Mouse (Mus musculus) neural tube, embryonic 11.5 days (tissue): ENCODE measurements around the gene Trim54. TPM values are rescaled to one million over a fixed set of nuclear protein-coding genes. Genes with fewer than 3 reads are reported as not detected.

Source experiments
- ATAC-seq: fragments of 200-750 bp; cut with Nextera tagmentation; 2 replicates; pipeline ENCODE4 v1.8.0; 2017; ENCODE audit warnings: moderate number of reproducible peaks, mild to moderate bottlenecking, moderate TSS enrichment, moderate library complexity; ENCODE audit not compliant: insufficient read depth, low FRiP score, low TSS enrichment
- DNase-seq: peaks from one replicate; pipeline ENCODE4 v3.0.0-alpha.2; 2015; ENCODE audit warnings: low spot score
- H3K27ac ChIP-seq: fragments of 300-500 bp; sonication (generic); 2 replicates; pipeline ENCODE4 v1.5.1; 2014; ENCODE audit warnings: low read depth, mild to moderate bottlenecking, low read length
- H3K27me3 ChIP-seq: fragments of 300-500 bp; sonication (generic); 2 replicates; pipeline ENCODE4 v1.6.1; 2014; ENCODE audit warnings: mild to moderate bottlenecking, low read length, mixed read lengths; ENCODE audit not compliant: control insufficient read depth, insufficient read depth
- H3K36me3 ChIP-seq: fragments of 300-500 bp; sonication (generic); 2 replicates; pipeline ENCODE4 v1.6.1; 2014; ENCODE audit warnings: mild to moderate bottlenecking, low read length, moderate library complexity, mixed read lengths; ENCODE audit not compliant: control insufficient read depth, insufficient read depth
- H3K4me1 ChIP-seq: fragments of 300-500 bp; sonication (generic); 2 replicates; pipeline ENCODE4 v1.6.1; 2014; ENCODE audit warnings: low read length, mixed read lengths; ENCODE audit not compliant: control insufficient read depth, insufficient read depth
- H3K4me2 ChIP-seq: fragments of 300-500 bp; sonication (generic); 2 replicates; pipeline ENCODE4 v1.6.1; 2014; ENCODE audit warnings: low read depth, mild to moderate bottlenecking, moderate library complexity
- H3K4me3 ChIP-seq: fragments of 300-500 bp; sonication (generic); 2 replicates; pipeline ENCODE4 v1.5.1; 2014; ENCODE audit warnings: low read depth, low read length
- H3K9ac ChIP-seq: fragments of 300-500 bp; sonication (generic); 2 replicates; pipeline ENCODE4 v1.6.1; 2014; ENCODE audit warnings: mild to moderate bottlenecking, low read length
- H3K9me3 ChIP-seq: fragments of 300-500 bp; sonication (generic); 2 replicates; pipeline ENCODE4 v1.6.1; 2016; ENCODE audit warnings: low read length; ENCODE audit not compliant: control insufficient read depth
- WGBS: fragments of 180-500 bp; shearing (Covaris S2); extraction: QIAGEN DNeasy Blood & Tissue Kit; methylation state at CpG from one replicate; pipeline ENCODE4 v1.1.7; 2014; 5-methylcytosine and 5-hydroxymethylcytosine counted together
- polyA plus RNA-seq: library from polyadenylated mRNA; unstranded; fragments of >200 nt; fragmentation: Nextera tagmentation; extraction: Ambion mirVana; gene quantifications from 2 replicates; pipeline ENCODE4 v1.2.1, GENCODE M21; 2014

Gene Trim54
- polyA plus RNA-seq, 1 experiment from 2014 or later, result 0.81 TPM

DNA sequence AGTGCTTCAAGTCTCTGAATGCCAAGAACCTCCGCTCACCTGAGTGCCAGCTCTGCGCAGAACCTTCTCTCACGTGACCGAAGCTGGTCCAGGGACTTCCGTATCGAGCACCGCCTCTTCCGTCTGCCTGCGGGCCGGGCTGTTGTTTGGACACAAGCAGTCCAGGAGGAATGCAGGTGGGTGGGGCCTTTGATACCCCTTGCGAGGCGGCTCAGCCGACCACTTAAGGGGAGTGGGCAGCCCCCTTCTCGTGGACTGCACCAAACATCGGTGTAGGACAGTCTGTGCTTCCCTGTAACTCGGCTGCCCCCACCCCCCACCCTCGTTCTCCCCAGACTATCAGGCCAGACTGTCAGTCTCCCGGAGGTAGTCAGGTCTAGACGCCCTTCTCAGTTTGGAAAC is 37.6 kb downstream of the Trim54 start, which contains the start of gene Mpv17:
Mpv17 (minus strand) TSS at position 100 of the 402 bp plus-strand sequence.
- peak; percentile 94 for ATAC-seq
- DNase-seq, result peak; percentile 83
- H3K9ac ChIP-seq, result peak within 1 kb of the TSS; percentile 65
- H3K9me3 ChIP-seq, result no peaks in the 10 kb centered on the region
- peaks cover 4% of the 10 kb centered on the region for H3K4me1 ChIP-seq
- H3K27me3 ChIP-seq, result no peaks in the 10 kb centered on the region
- peak within 1 kb of the TSS; percentile 84 for H3K4me2 ChIP-seq
- under 1% methylated on average over 19 of the region's 19 CpGs for WGBS
- peak within 1 kb of the TSS; percentile 53 for H3K4me3 ChIP-seq
- no peak within 1 kb of the TSS; the same call in 1 of the 2 replicates for H3K27ac ChIP-seq
- peaks cover 13% of the 10 kb centered on the region for H3K36me3 ChIP-seq

DNA sequence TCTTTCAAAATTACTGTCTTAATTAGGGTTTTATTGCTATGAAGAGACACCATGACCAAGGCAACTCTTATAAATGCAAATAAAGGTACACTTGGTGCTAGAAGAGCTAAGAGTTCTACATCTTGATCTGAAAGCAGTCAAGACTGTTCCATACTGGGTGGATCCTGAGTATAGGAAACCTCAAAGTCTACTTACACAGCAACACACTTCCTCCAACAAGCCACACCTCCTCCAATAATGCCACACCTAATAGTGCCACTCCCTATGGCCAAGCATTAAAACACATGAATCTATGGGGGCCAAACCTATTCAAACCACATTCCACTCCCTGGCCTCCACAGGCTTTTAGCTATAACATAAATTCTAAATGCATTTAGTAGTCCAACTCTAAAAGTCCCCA is 46.0 kb downstream of the Trim54 start:
- Histone ChIP-seq H3K36me3 (peaks cover 34% of the 10 kb centered on the region), H3K4me1 (no peaks in the 10 kb centered on the region), H3K9ac (no peak overlapping the region), H3K4me2 (no peak overlapping the region), H3K4me3 (no peak overlapping the region), H3K27ac (no peak overlapping the region), H3K27me3 (no peaks in the 10 kb centered on the region), H3K9me3 (no peaks in the 10 kb centered on the region)
- no peak for DNase-seq
- ATAC-seq, result no peak

DNA sequence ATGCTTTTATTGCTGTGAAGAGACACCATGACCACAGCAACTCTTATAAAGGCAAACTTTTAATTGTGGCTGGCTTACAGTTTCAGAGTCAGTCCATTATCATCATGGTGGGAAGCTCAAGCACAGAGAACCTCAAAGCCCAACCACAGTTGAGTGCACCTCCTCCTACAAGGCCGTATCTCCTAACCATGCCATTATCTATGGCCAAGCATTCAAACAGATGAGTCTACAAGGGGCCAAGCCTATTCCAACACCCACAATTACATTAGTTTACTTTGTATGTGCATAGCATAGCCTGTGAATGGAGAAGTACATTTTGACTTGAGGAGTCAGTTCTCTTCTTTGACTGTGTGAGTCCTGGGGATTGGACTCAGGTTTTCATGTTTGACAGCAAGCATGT is 48.4 kb downstream of the Trim54 start:
- Histone ChIP-seq H3K27me3 (no peaks in the 10 kb centered on the region), H3K4me1 (no peaks in the 10 kb centered on the region), H3K9ac (no peak overlapping the region), H3K4me2 (no peak overlapping the region), H3K9me3 (no peaks in the 10 kb centered on the region), H3K4me3 (no peak overlapping the region), H3K36me3 (peaks cover 35% of the 10 kb centered on the region), H3K27ac (no peak overlapping the region)
- WGBS, result 90% methylated on average over 1 of the region's 1 CpGs
- ATAC-seq (no peak), DNase-seq (no peak)

DNA sequence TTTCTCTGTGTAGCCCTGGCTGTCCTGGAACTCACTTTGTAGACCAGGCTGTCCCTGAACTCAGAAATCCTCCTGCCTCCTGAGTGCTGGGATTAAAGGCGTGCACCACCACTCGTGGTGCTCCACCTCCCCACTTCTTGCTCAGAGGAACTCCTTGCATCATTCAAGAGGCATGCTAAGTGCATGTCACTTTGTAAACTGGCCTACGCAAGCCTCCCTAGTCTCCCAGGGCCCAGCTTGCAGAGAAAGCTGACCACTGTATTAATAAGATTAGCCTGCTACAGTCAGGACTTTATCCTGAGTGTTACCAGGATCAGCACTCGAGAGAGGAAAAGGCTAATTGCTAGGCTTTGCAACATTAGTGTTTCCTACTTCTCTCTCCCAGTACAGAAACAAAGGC is 52.1 kb downstream of the Trim54 start:
- no peaks in the 10 kb centered on the region for H3K9me3 ChIP-seq
- 93% methylated on average over 4 of the region's 4 CpGs for WGBS
- no peak overlapping the region for H3K4me2 ChIP-seq
- H3K4me3 ChIP-seq, result no peak overlapping the region
- H3K4me1 ChIP-seq, result no peaks in the 10 kb centered on the region
- DNase-seq (no peak), ATAC-seq (no peak)
- H3K27me3 ChIP-seq, result no peaks in the 10 kb centered on the region
- no peak overlapping the region for H3K27ac ChIP-seq
- peaks cover 38% of the 10 kb centered on the region for H3K36me3 ChIP-seq
- H3K9ac ChIP-seq, result no peak overlapping the region

DNA sequence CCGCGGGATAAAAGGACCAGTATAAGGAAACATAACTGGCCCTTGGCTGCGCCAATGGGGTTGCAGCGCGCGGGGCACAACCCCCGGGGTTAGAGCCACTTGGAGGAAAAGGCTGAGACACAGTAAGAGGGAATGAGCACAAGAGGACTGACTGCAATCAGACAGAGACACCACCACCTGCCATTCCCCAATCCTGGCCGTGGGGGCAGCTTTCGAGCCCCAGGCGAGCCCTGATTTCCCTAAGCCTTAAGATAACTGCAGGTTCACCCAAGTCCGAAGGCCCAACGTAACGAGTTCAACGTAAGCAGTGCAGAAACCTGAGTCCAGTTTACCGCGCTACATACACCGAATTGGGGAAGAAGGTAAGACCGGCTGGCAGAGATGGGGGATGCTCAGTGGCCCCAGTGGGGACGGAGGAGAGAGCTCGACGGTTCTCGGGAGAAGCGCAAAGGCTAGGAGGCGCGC is 62.8 kb downstream of the Trim54 start:
- DNase-seq, result peak; percentile 55
- Histone ChIP-seq H3K27me3 (no peaks in the 10 kb centered on the region), H3K9me3 (no peaks in the 10 kb centered on the region), H3K4me1 (peaks cover 4% of the 10 kb centered on the region; the same call in 1 of the 2 replicates), H3K36me3 (no peaks in the 10 kb centered on the region), H3K27ac (peak overlapping the region; percentile 94), H3K4me2 (peak overlapping the region; percentile 71), H3K4me3 (peak overlapping the region; percentile 67), H3K9ac (peak overlapping the region; percentile 69)
- under 1% methylated on average over 25 of the region's 25 CpGs for WGBS
- ATAC-seq, result peak; percentile 67; the same call in 1 of the 2 replicates

DNA sequence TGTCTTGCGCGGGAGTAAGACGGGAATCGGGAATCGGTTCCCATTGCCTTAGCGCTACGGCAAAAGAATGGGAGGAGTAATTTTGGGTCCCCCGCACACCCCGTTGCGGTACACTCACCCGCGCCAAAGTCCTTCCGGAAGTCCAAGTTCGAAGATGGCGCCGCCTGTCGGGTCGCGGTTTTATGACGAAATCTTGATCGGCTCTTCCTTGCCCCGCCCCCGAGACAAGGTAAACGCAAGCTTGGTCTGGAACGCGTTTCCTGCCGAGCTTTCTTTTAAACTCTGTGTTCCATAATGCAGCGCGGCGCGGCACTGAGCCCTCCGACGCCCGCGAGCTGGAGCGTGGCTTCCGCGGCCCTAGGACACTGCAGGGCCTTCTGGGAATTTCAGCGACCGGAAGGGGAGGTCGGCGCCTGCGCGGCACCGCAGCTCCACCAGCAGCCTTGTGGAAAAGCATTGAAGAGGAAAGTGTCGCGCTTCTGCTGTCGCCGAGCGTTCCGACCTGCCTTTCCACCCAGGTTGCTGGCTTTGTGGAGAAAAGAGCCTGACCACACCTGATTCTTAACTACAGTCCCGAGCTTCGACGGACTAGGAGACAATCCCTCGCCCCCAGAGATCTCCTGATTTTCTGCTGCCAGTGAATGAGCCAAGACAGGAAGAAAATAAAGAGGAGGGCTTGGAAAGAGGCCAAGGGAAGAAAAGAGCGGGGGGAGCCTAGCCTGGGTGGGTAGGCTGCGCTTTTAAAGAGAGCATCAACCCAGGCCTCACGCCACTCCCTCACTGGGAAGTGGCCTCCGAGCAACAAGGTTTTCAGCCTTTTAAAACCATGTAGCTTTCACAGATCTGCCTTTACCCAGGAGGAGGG is 63.5 kb downstream of the Trim54 start, which contains the start of the genes Gm29609 and Gtf3c2:
Gm29609 (minus strand) TSS at position 146 of the 865 bp plus-strand sequence.
Gtf3c2 (minus strand) TSS at position 379 of the 865 bp plus-strand sequence.
- Histone ChIP-seq H3K4me1 (peaks cover 4% of the 10 kb centered on the region; the same call in 1 of the 2 replicates), H3K9me3 (no peaks in the 10 kb centered on the region), H3K4me3 (peak within 1 kb of the TSS; percentile 67), H3K4me2 (peak within 1 kb of the TSS; percentile 77), H3K36me3 (no peaks in the 10 kb centered on the region), H3K27ac (peak within 1 kb of the TSS; percentile 94), H3K27me3 (no peaks in the 10 kb centered on the region), H3K9ac (peak within 1 kb of the TSS; percentile 69)
- WGBS, result under 1% methylated on average over 59 of the region's 59 CpGs
- peak; percentile 95 for DNase-seq
- peak; percentile 92 for ATAC-seq

DNA sequence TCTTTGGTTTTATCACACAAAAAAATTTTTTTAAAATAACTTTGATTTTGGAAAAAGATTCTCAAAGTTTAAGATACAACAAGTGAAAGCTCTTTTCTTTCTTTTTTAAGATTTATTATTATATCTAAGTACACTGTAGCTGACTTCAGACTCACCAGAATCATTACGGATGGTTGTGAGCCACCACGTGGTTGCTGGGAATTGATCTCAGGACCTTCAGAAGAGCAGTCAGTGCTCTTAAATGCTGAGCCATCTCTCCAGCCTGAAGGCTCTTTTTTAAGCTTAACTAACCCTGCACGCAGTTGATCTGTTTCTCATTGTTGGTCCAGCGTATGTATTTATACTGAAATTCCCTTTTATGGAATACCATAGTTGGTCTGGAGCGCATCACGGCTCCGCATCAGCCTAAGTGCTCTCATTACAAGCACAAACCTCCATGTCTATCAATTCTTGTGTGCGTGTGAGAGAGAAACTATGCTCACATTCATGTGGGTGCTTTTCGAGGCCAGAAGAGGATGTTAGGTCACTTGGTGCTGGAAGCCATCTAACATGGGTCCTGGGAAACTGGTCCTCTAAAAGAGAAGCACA is 64.8 kb downstream of the Trim54 start:
- Histone ChIP-seq H3K4me2 (no peak overlapping the region), H3K4me1 (peaks cover 4% of the 10 kb centered on the region; the same call in 1 of the 2 replicates), H3K36me3 (no peaks in the 10 kb centered on the region), H3K9ac (no peak overlapping the region), H3K27me3 (no peaks in the 10 kb centered on the region), H3K27ac (no peak overlapping the region), H3K4me3 (no peak overlapping the region), H3K9me3 (no peaks in the 10 kb centered on the region)
- 93% methylated on average over 9 of the region's 9 CpGs for WGBS
- ATAC-seq, result no peak
- DNase-seq, result no peak

DNA sequence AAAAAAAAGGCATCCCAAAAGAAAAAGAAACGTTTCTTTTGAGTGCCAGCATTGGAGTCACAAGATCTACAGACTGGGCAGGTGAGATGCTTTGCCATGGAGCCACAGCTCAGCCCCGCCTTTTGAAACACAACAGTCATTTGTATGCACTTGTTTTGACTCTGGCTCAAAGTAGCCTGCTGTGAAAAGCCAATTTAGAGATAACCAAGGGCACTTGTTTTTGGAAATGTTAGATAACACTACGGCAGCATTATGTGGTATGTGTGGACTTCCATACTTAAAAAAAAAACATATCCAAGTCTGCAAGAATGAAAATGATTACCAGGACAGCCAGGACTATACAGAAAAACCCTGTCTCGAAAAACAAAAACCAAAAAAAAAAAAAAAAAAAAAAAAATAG is 67.2 kb downstream of the Trim54 start:
- H3K27me3 ChIP-seq, result no peaks in the 10 kb centered on the region
- WGBS, result 65% methylated on average over 4 of the region's 4 CpGs
- H3K36me3 ChIP-seq, result peaks cover 10% of the 10 kb centered on the region
- H3K4me2 ChIP-seq, result no peak overlapping the region
- no peak for ATAC-seq
- H3K27ac ChIP-seq, result no peak overlapping the region
- no peak overlapping the region for H3K4me3 ChIP-seq
- no peak overlapping the region for H3K9ac ChIP-seq
- peaks cover 3% of the 10 kb centered on the region; the same call in 1 of the 2 replicates for H3K4me1 ChIP-seq
- DNase-seq, result no peak
- H3K9me3 ChIP-seq, result no peaks in the 10 kb centered on the region
